Mouse (Mus musculus) E14TG2a.4 (cell line): ENCODE results near the gene Gjc2.

Experiments used
- CTCF ChIP-seq: conservative IDR thresholded peaks from 2 replicates; pipeline ENCODE4 v1.5.1; 2014; ENCODE audit warnings: low read length
- NANOG ChIP-seq: IDR thresholded peaks from 2 replicates; pipeline ENCODE4 v1.6.1; 2014; ENCODE audit warnings: borderline replicate concordance, low read length, mixed read lengths

GRCm38 (mm10) chr11:59201216-59202002, 18.4 kb upstream of the Gjc2 start:
- no peak for TF ChIP-seq CTCF
- TF ChIP-seq NANOG = no peak
